Mouse (Mus musculus): Measurements from ENCODE around the gene Tnfrsf8. TPM values are rescaled to one million over a fixed set of nuclear protein-coding genes. Genes with fewer than 3 reads are reported as not detected.
"Not testable (repeated sequence)": the region's sequence is repeated elsewhere in the genome, so short reads cannot be mapped to it uniquely, and the experiment has no call there.

Gene Tnfrsf8
- total RNA-seq, 2 experiments from 2014 or later, result 0.15 to 0.26 TPM

DNA sequence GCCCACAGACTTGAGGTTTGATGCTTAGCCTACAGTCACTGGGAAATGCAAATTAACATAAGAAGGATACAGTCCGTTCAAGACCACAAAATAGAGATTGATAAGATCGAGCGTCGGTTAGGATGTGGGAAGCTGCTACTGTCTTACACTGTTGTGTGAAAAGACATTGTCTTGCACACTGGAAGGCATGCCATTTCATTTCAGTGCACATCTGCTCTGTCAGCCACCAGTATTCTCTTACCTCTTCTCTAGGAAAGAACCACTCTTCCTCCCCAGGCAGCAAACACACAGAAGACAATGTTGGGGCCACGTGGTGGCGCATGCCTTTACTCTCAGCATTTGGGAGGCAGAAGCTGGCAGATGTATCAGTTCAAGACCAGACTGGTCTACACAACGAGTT lies 2.4 kb downstream of the Tnfrsf8 start:
- DNase-seq, result no peak
- intact Hi-C loops (cut with DNase I), result no loop called here

DNA sequence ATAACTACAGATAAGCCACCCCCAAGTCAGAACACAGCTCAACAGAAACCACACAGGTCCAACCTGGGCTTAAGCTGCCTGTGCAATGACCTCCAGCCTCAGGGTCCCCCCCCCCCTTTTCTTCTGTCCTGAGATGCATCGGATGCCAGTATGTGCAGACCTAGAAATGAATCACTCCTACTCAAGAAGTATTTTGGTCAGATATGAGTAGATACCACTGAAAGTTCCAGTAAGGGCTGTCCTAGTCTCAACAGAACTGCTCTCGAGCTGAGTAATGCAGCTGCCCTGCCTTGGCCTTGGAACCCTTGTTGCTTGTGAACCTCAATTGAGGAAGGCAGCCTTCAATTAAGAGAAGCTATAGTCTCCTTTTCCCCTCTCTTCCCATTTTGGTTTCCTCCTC lies 4.1 kb downstream of the Tnfrsf8 start:
- intact Hi-C loops (cut with DNase I), result no loop called here
- no peak for DNase-seq

DNA sequence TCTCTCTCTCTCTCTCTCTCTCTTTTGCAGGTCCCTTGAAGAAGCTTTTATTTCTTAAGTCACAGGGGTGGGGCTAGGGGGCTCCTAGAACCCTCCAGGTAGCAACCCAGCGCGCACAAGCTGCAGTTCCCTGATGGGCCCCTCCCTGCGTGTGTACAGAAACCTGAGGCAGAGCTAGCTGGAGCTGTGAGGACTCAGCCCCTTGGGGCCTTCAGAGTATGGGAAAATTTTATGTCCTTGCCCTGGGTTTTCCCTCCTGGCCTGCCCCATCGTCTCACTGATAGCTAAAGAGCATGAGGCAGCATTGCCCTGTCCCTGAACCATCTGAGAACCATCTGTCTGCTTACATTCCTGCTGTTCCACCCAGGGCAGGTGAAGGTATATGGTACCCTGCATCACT lies 8.5 kb downstream of the Tnfrsf8 start:
- DNase-seq, result no peak
- intact Hi-C loops (cut with DNase I), result no loop called here

DNA sequence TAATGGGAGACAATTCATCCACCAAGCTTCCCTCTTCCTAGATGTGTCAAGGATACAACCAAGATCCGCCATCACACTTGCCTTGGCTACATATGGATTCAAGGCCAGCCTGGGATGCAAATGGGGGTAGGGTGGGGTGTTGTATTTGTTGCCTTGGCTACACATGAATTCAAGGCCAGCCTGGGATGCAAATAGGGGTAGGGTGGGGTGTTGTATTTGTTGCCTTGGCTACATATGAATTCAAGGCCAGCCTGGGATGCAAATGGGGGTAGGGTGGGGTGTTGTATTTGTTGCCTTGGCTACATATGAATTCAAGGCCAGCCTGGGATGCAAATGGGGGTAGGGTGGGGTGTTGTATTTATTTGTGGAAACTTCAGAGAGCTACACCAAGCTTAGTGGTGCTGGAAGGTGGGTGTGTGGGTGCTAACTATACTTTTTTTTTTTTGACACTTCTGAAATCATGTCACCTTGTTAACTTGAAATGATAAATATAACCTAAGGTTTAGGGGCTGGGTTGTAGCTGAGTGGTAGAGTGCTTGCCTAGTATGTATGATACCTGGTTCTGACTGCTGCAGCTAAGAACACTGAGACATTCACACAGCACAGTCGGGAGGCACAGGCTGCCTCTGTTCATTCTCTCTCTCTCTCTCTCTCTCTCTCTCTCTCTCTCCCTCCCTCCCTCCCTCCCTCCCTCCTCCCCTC lies 9.2 kb downstream of the Tnfrsf8 start:
- DNase-seq; intact Hi-C loops (cut with DNase I): not testable (repeated sequence)

DNA sequence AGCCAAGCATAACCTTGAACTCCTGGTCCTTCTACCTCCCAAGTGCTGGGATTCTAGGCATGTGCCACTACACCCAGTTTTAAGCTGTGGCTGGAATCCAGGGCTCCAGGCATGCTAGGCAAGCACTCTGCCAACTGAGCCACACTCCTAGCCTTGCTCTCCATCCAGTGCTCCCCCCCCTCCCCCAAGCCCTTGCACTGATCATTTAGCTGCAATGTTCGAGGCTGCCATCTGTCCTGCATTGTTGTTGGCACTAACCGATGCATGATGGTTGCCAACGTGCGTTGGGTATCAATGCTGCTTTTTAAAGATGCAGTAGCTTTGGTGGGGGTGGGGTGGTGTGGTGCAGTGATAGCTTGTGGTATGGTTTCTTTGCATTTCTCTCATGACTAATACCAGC lies 10.9 kb downstream of the Tnfrsf8 start:
- DNase-seq, result no peak
- intact Hi-C loops (cut with DNase I), result no loop called here

DNA sequence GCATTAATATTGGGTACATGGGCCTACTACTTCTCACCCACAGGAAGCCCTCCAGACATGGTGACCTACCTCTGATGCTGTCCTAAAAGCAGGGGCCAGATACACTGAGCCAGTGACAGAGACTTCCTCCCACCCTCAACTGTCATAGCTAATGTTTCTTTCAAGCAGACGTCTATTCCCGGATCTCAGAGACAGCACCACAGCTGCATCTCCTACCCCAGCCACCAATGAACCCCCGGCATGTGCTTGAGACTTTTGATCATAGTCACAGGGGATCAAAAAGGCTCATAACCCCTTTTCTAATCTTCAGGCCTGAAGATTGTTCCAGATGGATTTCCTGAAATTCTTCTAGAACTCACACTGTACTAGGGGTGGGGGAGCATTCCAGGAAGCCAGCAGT lies 12.9 kb downstream of the Tnfrsf8 start:
- DNase-seq, result no peak
- intact Hi-C loops (cut with DNase I), result no loop called here

DNA sequence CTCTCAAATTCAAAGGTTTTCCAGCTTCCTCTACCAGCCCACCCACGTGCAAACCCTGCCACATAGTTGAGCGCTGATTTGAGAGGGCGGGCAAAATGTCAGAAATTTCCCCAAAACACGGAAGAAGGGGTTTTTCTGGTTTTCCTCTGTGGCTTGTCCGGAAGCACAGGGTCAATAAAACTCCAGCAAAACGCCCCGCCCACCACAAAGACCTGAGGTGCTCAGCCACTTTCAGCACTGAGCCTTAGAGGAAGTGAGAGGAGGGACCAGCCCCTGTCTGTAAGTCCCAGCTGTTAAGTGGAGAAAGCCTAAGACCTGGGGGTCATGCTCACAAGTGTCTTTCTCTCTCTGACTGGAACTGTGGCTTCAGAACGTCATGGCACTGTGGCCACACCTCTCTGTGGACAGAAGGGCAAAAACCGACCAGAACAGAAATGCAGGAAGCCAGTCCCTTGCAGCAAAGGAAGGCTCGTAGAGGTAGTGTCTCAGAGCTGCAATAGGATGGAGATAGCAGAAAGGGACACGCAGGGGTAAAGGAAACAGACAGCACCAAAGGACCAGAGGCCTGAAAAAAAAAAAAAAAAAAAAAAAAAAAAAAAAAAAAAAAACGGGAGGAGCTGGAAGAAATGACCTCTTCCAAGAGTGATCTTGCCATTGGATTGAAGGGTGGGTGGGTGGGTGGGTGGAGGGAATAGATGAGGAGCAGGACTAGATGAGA lies 14.6 kb downstream of the Tnfrsf8 start:
- intact Hi-C loops (cut with DNase I), result no loop called here
- no peak for DNase-seq

DNA sequence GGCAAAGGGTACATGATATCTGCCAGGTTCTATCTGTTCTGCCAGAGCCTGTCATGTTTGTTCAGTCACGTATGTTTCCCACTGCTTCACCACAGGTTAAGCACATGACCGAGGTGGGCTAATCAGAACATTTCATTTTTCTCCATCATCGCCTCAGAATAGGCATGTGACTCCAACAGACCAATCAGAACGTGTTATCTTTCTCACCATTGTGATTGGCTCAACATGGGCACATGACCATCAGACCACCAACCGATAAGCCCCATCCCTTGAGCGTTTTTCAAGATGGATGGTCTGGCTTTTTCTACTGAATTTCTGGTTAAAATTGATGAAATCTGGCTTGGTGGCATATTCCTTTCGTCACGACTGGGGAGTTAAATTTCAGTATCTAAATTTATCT lies 15.6 kb downstream of the Tnfrsf8 start:
- DNase-seq, result no peak
- intact Hi-C loops (cut with DNase I), result loop anchor here (5.0 kb wide), 1 partner anchor 532 kb away; no protein-coding TSS in a partner anchor

DNA sequence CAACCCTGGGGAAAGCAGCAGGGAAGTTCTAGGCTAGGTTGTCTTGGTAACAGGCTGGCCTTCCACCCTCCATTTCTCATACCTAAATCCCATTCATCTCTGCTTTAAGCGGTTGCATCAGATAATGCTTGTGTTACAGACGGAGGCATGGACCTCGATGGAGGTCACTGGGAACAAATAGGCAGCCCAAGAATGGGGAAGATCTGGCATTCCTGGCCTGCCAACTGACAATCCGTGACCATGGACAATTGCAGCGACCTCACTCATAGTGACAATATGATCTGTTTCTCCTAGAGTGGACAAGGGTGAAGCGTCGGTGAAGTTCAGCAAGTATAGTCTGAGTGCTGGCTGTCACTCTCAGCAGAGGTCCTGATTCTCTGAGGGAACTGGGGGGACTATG lies 16.1 kb downstream of the Tnfrsf8 start:
- no peak for DNase-seq
- intact Hi-C loops (cut with DNase I), result loop anchor here (5.0 kb wide), 1 partner anchor 532 kb away; no protein-coding TSS in a partner anchor

DNA sequence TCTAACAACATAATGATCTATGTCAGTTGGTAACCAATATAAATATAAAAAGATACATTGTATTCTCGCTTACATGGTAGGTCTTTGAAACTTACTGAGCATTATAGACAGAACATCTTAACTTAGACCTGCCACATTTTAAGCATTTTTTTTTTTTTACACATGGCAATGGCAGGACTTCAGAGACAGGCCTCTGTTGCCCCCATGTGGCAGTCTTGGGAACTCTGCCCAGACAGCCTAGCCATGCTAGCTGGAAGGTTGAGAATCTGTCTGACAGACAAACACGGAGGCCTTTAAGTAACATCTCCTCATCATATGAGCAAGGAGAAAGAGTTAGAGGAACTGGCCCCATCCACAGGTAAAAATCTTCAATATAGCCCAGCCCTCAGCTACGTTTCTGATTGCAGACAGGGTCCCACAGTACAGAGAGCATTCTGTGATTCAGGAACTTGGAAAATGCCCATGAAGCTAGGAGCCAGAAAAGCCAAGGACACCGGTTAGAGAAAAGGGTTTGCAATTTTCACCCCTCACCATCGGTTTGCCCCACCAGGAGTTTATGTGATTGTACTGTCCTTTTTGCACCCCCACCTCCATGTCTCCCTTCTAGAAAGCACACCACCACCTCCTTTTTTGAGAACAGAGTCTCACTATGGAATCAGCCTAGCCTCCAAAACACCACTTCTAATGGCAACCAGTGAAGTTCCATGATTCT lies 19.2 kb downstream of the Tnfrsf8 start:
- intact Hi-C loops (cut with DNase I), result loop anchor here (2.0 to 5.0 kb wide), 2 partner anchors 139 to 528 kb away; no protein-coding TSS in a partner anchor

DNA sequence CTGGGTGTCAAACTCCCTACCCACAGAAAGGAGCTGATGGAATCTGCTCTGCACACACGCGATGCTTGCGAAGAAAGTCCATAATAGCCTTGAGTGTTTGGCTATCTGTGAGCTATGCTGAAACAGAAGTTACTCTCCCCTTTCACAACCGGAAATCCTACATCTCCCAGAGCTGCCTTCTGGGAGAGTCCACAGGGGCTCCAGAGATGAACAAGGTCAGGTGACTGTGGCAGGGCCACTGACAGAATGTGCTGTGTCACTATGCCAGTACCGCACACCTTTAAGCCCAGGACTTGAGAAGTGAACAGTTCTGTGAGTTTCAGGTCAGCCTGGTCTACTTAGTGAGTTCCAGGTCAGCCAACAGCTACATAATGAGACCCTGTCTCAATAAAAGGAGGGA lies 20.4 kb downstream of the Tnfrsf8 start:
- intact Hi-C loops (cut with DNase I), result loop anchor here (2.0 kb wide), 1 partner anchor 138 kb away; no protein-coding TSS in a partner anchor
- no peak for DNase-seq

More for the DNA sequence above, 19.2 kb downstream of the Tnfrsf8 start:
- DNase-seq, result peak; percentile 69 to 81

DNA sequence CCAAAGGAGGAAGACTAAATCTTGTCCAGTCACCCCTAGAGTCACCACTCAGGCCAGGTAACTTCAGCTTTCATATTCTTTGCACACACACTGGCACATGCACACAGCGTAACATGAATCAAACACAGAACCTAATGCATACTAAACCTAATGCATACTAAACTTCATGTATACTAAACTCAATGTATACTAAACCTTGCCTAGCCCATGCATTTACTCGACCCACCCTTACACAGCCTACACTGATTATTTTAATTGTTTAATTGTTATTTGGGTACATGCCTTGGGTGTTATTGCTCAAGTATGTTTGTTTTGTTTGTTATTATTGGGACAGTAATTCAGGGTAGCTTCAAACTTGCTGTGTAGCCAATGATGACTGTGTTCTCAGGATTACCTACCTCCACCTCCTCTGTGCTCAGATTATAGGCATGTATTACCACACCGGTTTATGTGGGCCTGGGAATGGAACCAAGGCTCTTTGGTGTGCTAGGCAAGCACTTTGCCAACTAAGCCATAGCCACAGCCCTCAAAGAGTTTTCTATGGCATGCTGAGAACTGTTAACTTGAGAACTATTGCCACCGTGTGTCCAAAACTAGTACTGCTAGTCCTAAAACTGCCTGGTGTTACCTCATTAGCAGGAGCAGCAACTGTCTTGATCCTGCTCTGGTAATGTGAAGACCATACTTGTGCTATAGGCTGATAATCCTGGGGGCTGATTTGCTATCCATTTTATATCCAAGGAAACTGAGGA lies 28.4 kb downstream of the Tnfrsf8 start:
- intact Hi-C loops (cut with DNase I), result loop anchor here (1.0 to 5.0 kb wide), 4 partner anchors 72 to 394 kb away; partner anchors contain the start of genes Dhrs3 and Vps13d
- DNase-seq, result peak; percentile 84 to 89

DNA sequence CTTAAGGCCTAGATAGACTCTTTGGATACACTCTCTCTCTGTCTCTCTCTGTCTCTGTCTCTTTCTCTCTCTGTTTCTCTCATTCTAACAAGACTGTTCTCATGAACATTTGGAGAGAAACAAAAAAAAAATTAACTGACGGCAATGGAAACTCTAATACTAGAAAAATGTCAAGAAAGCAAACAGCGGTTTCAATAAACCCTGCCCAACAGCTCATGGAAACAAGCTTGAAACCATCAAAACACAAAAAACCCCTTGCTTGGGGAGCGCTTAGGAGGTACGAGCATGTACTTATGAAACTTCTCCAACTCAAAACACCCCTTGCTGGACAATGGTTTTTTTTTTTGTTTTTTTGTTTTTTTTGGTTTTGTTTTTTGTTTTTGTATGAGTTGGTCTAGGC lies 30.3 kb downstream of the Tnfrsf8 start:
- DNase-seq, result no peak
- intact Hi-C loops (cut with DNase I), result loop anchor here (5.0 kb wide), 2 partner anchors 87 to 392 kb away; partner anchors contain the start of genes Dhrs3 and Vps13d

DNA sequence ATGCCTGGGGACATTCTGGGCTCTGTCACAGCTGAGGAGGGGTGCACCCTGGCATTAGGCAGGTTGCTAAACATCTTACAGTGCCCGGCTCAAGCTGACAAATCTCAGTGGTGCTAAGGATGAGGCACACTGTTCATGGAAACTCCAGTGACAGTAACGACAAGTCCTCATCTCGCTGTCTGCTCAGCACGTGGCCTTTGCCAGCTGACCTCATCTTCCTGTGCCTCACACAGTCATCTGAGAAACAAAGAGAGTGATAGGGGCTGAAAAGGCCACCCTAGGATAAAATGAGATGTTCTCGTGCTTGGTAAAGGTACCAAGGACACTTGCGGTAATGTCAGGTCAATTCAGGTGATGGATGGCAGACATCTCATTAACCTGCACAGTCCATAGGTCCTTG lies 31.5 kb downstream of the Tnfrsf8 start:
- DNase-seq, result no peak

DNA sequence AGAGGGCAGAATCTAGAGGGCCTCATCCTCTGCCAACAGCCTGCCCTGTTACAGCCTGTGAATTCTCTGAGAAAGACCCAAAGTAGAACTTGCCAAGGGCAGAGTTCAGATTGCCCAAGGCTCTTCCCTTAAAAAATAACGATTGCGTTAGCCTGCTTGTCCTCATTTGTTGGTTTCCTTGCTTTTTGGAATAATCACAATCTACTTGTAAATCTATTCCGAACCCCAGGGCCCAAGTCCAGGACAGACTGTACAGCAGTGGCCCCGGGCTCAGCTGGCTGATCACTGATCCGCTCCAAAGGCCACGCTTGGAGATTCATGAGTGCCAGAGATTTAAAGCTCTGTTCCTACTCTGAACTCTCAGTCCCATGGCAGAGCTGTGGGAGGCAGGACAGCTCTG lies 34.0 kb downstream of the Tnfrsf8 start:
- intact Hi-C loops (cut with DNase I), result no loop called here
- no peak for DNase-seq

More for the DNA sequence above, 31.5 kb downstream of the Tnfrsf8 start:
- intact Hi-C loops (cut with DNase I), result no loop called here

DNA sequence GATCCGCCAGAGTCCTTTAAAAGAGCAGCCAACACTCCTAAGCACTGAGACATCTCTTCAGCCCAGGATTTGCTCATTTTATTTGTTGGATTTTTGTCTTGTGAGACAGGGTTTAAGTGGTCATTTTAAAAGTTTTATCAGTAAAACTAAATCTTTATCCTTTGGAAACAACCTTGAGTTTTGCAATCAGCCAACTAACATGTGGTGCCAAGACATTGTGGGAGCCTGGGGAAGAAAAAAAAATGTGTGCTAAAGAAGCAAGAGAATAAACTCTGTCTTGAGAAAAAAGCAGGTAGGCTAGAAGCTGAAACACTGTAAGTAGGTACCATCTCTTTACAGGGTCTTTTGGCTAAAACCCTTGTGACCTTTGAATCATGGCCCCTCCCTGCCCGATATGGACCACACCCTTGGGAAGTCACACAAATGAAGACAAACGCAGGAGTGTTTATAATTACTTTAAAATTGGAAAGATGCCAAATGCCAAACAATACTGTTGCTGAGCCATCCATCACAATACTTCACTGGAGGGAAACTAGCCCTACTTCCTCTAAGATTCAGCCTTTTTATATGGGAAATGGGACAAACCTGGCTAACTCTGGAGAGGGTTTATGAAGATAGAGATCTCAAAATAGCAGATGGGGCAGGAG lies 36.1 kb downstream of the Tnfrsf8 start:
- intact Hi-C loops (cut with DNase I), result no loop called here
- DNase-seq, result no peak

DNA sequence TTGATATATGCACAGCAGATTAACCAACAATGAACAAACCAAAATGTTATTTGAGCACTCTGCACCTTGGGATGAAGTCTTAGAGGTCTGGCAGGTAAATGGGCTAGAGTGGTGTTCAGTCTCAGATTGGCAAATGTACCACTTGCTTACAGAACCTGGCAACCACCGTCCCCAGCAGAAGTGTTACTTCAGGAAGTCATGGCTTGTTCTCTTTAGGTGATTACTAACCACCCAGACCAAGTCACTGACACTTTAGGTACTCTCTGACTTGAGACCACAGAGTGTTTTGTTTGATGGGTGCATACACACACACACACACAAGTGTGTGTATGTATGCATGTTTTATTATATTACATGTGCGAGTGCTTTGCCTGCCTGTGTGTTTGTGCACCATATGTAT lies 36.7 kb downstream of the Tnfrsf8 start:
- no peak for DNase-seq
- intact Hi-C loops (cut with DNase I), result no loop called here

DNA sequence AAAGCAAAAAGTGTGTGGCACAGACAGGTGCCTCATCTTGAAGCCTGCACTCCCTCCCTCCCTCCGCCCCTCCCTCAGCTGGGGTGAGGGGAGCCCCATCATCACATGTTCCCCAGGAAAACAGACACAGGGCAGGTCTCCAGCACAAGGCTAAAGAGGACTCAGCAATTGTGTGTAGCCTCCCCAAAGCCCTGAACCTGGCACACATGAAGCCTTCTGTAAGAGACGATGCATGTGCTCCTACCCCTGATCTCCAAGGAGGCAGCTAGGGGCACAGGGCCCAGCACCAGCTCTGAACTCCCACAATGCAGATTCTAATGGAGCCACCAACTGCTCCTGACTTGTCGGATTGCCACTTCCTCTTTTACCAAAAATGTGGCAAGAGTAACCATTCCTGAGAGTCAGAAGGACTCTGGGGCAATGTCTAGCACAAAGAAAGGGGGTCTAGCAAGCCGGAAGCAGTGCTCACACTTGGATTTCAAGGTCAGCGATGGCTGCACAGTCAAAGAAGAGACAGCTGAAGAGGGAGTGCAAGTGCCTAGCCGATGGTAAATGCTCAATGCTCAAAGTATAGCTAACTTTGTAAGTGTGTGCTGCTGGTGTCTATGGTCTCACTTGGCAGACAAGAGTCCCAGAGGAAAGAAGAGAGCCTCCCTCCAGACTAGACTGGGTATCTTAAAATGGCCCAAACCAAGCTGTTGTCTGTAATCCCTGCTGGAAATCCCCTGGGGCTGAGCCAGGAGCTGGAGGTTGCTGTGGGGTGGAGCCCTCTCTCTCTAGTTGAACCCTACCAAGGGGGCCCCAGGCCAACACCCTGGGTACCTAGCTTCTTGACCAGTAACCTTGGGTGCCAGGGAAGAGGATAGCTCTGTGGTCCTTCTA lies 38.4 kb downstream of the Tnfrsf8 start:
- no peak for DNase-seq
- intact Hi-C loops (cut with DNase I), result no loop called here

DNA sequence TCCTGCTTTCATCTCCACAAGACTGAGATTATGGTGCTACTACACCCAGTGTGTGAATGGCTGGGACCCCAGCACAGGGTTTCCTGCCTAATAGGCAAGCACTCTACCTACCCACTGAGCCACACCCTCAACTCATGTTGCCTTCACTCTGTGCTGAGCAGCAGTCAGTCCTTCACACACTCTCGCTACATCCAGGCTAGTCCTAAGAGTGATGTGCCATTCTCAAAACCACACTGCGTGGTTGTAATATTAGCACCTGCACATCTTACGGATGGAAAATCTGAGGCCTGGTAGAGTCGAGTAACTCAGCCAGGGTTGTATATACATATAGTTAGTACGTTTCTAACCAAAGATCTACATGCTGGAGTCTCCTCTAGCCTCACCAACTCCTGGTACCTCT lies 40.1 kb downstream of the Tnfrsf8 start:
- no peak for DNase-seq
- intact Hi-C loops (cut with DNase I), result no loop called here
